Mouse (Mus musculus) left cerebral cortex, postnatal 14 days (tissue): ENCODE measurements around the gene Anks1. TPM values are rescaled to one million over a fixed set of nuclear protein-coding genes. Genes with fewer than 3 reads are reported as not detected.
"Not testable (repeated sequence)": the region's sequence is repeated elsewhere in the genome, so short reads cannot be mapped to it uniquely, and the experiment has no call there.

Experiments used
- DNase-seq, 2 experiments: peaks; one replicate each; pipeline ENCODE4 v3.0.0; 2021 to 2022; ENCODE audit warnings: low spot score in 2 of 2, mixed read lengths in 1 of 2
- intact Hi-C: fragments of 180-260 bp; cut with DNase I; formaldehyde crosslinking; loops from one replicate; pipeline ENCODE4 v1.15.1; 2025
- total RNA-seq, 2 experiments: library from RNA; stranded (reverse); gene quantifications; 2 replicates each; pipeline ENCODE4 v1.2.3; 2021

Anks1 gene
- total RNA-seq, 2 experiments from 2014 or later: 33.4 to 40.6 TPM

DNA sequence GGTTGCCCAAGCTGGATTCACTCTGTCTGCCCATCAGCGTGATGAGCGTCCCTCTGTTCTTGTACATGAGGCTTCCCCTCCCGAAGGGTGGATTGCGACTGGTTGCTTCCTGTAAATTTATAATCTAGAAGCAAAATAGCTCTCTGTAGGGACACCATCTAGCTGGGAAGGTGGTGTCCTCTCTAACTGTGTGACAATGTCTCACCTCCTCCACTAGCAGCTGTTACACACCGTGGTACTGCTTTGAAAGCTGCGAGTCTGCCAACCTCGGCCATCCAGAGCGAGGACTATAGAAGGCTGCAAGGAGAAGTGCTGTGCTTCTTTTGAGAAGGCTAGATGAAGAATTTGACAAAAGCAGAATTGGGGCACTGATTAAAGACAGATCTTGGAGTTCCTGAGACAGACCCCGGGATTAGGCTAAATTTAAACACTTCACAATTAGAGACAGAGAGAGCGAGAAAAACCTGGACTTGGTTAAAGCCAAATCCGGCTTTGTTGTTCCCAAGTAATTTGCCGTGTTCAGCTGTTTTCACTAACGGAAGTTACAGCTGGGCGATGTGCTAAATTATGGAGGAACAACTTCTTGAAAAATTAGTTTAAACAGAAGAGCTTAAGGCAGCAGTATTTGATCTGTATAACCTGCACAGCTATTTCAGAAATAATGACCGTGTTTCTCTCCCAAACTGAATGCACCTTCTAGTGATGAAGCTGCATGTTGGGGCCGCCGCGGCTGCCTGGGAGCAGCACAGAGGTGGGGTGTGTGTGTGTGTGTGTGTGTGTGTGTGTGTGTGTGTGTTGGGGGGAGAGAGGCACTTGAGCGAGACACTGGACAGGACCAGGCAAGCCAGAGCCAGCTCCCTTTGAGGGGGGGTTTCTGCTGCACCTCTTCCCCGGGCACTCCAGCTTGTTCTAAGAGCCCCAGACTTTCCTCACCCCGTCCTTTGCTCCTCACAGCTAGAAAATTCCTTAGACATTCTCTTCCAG, 51.3 kb downstream of the Anks1 start:
- intact Hi-C loops: no loop called here
- DNase-seq: peak; percentile 53 to 54

DNA sequence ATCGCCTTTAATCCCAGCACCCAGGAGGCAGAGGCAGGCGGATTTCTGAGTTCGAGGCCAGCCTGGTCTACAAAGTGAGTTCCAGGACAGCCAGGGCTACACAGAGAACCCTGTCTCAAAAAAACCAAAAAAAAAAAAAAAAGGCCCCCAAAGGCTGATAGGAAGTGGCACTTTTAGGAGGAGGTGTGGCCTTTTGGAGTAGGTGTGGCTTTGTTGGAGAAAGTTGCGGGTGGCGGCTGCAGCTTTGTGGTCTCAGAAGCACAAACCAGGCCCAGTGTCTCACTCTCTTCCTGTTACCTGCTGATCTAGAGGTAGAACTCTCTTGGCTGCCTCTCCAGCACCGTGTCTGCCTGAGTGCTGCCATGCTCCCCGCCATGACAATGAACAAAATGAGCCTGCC, 54.0 kb downstream of the Anks1 start:
- intact Hi-C loops, DNase-seq: not testable (repeated sequence)

DNA sequence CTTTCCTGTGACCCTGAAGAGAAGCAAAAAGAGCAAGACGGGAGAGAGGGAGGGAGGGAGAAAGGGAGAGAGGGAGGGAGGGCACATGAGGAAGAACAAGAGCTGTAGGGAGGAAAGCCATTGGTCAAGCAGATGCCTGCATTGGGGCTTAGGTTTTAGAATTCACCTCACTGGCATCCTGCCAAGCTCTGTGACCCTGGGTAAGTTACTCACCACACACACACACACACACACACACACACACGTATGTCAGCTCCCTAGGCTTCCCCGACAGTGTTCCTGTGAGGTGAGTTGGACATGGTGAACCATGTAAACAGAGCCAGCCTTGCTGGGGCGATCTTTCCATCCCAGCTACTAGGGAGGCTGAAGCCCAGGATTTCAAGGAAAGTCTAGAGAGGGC, 55.5 kb downstream of the Anks1 start:
- DNase-seq: no peak
- intact Hi-C loops: no loop called here

DNA sequence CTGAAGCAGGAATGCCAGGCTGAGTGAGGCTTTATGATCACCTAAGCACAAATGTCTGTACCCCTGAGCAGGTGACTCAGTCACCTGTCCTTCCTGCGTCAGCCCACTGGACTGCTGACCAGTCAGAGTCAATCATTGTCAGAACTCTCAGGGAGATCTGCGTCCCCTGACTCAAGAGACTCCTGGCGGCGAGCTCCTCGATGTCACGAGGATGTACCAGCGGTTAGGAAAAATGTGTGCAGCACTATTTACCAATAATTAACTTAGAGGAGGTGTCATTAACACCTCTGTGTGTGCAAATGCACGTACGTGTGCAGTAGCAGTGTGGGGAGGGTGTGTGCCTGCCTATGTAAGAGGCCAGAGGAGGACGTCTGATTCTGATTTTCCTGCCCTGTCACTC, 56.2 kb downstream of the Anks1 start:
- DNase-seq: no peak
- intact Hi-C loops: no loop called here

DNA sequence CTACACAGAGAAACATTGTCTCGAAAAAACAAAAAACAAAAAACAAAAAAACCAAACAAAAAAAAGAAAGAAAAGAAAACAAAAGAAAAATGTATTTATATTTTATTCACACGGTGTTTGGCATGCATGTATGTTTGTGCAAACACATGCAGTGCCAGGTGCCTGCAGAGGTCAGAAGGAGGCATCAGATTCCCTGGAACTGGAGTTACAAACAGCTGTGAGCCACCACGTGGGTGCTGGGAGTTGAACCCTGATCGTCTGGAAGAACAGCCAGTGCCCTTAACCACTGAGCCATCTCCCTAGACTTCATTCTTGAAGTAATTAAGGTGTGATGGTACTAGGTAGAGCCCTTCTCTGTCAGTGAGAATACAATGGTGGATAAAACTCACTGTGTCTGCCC, 57.0 kb downstream of the Anks1 start:
- DNase-seq: no peak
- intact Hi-C loops: no loop called here

DNA sequence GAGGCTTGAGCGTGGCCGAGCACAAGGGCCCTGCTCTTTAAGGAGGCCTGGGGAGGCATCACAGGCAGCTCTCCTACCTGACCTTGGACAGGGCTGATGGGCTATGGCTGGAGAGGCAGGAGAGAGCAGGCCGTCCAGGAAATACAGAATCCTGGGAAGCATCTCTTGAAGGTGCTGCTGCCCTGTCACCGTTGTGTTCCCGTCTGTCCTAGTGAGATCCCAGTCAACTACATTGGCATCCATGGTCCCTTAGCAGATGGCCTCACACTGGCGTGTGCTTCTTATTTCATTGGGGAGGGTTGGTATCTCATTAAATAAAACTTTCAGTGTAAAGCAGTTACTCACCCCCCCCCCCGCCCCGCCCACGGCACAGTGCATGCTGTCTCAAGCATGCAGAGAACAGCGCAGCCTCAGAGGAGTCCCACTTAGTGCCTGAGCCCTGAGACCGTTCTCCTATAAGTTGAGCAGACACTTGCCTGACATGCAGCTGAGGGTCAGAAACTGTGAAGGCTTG, 57.5 kb downstream of the Anks1 start:
- intact Hi-C loops: no loop called here
- DNase-seq: no peak

DNA sequence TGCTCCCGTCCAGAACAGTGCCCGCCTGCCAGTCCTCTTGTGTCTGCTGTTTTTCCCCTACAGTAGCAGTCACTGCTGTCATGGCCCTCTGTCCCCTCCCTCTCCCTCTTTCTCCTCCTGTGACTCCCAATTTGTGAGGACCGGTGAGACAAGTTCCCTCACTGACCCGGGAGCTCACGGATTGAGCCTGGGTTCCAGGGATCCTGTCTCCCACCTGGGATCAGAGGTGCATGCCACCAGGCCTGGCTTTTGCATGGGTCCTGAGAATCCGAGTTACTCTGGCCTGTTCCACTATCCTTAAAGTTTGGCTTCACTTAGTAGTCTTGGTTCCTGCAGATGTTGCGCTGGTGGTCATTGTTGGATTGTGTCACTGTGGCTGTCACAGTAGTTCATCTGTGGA, 58.4 kb downstream of the Anks1 start:
- intact Hi-C loops: no loop called here
- DNase-seq: no peak

DNA sequence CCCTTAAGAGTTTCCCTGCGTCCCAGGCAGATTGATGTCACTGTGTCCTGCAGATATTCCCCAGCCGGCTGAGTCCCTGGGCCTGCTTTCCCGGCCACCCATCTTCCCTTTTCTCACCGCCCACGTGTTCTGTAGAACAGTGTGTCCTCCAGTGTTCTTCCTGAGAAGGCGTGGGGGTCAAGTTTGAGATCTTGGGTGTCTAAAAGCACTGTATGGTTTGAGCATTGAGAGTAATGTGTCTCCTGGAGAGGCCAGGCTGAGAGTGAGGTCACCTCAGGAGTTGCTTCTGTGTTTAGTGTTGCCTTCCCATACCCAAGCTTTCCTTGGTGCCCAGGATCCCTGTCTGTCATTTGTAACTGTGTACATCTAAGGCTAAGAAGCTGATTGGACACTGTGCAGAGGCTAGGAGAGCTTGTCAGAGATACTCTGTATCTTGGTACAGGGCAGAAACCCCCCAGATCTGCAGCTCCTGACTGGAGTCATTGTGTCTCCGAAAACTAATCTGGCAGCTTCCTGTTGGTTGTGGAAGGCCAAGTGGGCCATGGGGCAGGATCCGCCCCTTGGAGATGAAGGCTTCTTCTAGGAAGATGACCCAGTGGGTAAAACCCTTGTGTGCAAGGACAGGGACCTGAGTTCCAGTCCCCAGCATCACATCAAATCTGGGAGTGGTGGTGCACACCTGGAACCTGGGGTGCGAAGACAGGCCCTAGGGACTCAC, 59.1 kb downstream of the Anks1 start:
- intact Hi-C loops: no loop called here
- no peak for DNase-seq

DNA sequence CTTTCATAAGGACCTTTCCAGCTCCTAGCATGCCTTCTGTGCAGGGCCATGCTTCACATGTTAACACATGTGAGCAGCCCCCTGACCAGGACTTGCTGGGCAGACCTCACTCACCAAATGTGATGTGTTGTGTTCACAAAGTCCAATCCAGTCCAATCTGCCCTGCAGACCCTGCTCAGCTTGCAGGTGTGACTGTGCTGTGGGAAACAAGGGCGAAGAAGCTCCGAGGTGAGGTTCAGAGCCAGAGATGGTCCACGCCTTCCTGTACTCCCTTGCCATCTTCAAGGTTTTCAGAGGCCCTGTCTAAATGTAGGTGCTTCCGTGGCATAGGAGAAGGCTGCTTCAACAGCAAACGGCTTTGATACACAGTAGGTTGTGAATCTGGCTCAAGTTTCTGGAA, 59.8 kb downstream of the Anks1 start:
- DNase-seq: no peak
- intact Hi-C loops: no loop called here

DNA sequence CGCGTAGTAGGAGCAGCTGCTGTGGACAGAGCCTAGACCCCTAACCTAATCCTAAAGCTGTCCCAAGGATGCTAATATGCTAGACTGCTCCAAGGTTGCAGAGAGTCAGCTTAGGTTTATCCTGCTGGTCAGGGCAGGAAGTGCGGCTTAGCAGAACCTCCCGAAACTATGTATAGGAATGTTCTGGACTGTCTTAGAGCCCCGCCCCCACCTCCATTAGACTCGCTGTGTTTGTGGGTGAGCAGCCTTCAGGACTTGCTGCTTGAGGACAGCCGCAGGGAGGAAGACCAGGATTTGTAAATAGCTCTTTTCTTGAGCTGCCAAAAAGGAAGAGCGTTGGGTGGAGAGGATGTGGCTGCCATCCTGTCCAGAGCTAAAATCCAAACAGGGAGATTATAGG, 60.3 kb downstream of the Anks1 start:
- intact Hi-C loops: no loop called here
- DNase-seq: no peak

DNA sequence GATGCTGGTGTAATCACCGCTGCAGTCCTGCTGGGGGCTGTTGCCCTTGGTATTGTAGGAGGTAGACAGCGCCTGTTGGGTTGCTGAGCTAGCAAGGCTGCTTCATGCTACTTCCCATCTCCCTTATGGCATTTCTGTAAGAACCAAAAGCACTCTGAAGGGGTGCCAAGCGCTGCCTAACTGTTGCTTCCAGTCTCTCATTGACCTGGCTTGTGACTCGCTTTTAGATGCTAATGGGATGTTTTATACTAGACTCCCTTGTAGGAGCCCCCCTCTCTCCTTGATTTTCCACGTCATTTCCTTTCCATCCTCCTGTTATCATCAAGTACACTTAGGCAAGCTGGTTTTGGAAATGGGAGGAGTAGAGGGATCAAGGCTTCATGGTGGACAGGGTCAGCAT, 60.8 kb downstream of the Anks1 start:
- DNase-seq: no peak
- intact Hi-C loops: no loop called here

DNA sequence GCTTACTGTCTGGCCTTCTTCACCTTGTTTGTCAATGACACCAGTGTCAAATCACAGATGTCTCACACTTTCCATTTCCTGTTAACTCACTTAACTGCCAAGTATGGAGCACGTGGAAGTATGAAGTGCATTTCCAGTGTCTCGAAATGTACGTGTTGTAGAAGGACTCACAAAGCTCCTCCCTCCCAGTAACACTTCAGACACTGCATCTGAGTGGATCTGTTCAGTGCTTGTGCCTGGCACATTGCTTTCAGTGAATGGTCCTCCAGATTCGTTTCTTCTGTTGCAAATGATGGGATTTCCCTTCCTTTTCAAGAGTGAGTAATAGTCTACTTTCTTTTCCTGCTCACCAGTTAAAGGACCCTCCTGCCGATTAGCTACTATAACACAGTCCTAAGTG, 61.2 kb downstream of the Anks1 start:
- intact Hi-C loops: no loop called here
- no peak for DNase-seq

DNA sequence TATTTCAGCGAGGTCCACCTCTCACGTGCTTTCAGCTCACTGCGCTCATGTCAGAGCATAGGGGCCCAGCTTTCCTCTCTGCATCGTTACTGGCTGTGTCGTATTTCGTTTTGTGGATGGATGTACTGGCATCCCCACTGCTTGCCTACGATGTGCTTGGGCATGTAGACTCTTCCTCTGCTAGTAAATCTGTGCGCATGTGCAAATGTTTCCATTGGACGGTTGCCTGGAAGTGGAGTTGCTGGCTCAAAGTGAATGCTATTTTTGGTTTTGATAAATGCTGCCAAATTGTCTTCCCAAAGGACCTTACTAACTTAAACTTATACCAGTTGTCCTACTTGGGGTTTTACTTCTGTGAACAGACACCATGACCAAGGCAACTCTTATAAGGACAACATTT, 62.4 kb downstream of the Anks1 start:
- intact Hi-C loops: no loop called here
- DNase-seq: peak; percentile 71 to 91

DNA sequence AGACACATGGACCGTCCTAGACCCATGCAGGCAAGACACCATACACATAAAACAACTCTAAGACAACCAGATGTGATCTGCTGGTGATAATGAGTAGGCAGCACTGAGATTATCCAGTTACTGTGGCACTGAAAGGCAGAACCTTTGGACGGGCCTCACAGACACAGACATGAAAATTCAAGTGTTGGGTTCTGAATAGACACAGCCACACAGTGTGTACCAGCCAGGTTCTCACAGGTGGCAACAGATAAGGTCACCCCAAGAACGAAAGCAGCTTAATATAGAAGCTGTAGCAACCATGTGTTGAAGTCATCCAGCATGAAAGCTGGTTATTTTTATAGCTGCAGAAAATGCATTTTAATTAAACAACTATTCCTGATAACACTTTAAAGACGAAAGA, 64.2 kb downstream of the Anks1 start:
- DNase-seq: no peak
- intact Hi-C loops: no loop called here

DNA sequence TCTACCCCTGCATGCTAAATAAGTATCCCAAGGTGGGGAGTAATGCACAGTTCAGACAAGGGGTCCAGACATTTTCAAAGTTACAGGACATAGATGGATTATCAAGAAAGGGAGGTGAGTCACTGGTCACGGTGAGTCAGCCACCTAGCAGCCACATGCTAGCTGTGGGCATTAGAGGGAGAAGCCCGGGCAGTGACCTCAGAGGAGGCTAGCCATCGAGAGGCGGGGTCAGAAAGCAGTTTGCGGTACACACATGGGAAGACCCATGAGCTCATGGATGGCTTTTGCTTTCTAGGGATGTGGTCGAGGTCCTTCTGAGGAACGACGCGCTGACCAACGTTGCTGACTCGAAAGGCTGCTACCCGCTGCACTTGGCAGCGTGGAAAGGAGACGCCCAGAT, 67.2 kb downstream of the Anks1 start:
- no peak for DNase-seq
- intact Hi-C loops: loop anchor here (5.0 kb wide), 1 partner anchor 34 kb away; no protein-coding TSS in a partner anchor

DNA sequence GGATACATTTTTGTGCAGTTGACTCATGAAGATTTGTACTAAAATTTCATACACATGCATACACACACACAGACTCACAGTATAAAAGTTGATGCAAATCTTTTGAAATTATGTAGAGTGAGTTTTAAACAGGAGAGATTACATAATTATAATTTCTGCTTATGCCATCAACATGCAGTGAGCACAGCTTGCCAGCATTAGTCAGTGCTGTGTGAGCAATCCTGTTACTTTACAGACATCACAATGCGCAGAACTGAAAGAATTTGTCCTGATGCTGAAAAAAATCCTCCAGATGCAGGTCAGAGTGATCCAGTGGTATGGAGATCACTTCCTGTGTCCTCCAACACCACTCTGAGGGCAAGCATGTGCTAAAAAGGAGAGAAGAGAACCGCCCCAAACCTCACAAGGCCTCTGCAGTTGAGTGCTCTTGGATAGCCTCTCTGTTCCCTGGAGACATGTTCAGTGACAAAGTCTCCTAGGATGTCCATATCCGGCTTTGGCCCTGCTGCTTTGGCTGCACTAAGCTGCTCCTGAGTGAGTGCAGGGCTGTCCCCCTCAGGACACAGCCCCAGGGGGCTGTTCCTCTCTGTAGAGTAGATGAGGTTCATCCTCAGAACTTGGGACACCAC, 68.0 kb downstream of the Anks1 start:
- peak in 1 of 2 experiments; percentile 58 for DNase-seq
- intact Hi-C loops: loop anchor here (5.0 kb wide), 1 partner anchor 35 kb away; no protein-coding TSS in a partner anchor

DNA sequence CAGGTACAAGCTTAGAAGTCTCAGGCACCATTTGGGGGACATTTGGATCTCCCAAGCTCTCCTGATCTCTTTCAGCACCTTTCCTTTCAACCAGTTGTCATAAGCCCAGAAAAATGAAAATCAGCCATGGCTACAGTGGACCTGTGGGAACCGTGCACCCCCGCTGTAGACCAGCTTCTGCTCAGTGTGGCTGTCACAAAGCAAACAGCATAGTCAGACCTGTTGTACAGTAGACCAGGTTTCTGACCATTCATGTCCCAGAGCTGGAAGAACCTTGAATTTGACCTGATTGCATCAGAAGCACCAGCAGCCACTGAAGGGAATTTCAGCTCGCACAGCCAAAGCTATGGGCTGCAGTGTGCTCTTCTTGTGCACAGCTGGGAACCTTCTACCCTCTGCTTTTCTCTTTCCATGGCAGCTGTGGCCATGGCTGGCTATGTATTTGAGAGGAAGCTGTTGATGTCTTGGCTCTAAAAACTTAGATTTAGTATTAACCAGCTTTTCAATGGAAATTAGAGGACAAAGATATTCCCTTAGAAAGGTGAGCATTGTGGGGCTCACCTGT, 71.4 kb downstream of the Anks1 start:
- intact Hi-C loops: loop anchor here (5.0 to 10.0 kb wide), 2 partner anchors 73 to 184 kb away; partner anchors contain the start of genes Anks1 and Taf11
- no peak for DNase-seq

DNA sequence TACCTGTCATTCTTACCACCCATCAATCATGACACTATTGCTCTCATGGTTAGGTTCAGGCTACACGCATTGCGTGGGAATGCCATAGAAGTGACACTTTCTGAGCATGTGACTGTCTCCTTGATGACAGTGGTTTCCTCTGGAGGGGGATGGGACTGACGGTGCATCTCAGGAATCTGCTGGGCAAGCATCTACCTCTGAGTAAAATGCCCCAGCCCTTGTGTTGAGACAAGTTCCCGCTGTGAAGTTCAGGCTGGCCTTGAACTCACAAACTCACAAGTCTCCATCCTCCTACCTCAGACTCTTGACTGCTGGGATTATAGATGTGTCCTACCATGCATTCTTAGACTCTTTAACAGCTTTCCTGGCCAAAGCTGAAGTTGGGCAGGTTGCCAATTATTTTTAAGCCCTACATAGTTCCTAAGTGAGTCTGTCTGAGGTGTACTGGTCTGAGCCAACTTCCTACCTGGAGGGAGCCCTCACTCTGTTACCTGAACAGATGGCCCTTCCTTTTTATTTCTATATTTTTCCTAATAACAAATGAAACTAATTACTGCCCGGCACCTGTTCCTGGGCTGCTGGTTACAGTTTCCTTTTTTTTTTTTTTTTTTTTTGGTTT, 72.5 kb downstream of the Anks1 start:
- intact Hi-C loops: loop anchor here (5.0 to 10.0 kb wide), 2 partner anchors 74 to 183 kb away; partner anchors contain the start of genes Anks1 and Taf11
- DNase-seq: no peak

DNA sequence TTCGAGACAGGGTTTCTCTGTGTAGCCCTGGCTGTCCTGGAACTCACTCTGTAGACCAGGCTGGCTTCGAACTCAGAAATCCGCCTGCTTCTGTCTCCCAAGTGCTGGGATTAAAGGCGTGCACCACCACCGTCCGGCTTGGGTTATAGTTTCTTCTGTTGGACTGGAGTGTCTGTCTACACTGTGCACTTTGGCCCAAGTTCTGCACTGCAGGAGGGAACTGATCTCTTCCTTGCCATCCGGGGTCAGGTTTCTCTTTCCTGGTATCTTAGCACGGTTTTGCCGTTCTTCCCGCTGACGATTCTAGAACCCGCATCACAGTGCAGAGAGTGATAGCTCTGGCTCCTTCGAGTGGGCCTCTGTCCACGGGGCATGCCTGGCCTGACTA, 73.0 kb downstream of the Anks1 start:
- DNase-seq: not testable (repeated sequence)
- intact Hi-C loops: loop anchor here (5.0 to 10.0 kb wide), 2 partner anchors 75 to 183 kb away; partner anchors contain the start of genes Anks1 and Taf11
